8 mouse cellular contexts compared by ENCODE assay signal in the genomic region with DNA sequence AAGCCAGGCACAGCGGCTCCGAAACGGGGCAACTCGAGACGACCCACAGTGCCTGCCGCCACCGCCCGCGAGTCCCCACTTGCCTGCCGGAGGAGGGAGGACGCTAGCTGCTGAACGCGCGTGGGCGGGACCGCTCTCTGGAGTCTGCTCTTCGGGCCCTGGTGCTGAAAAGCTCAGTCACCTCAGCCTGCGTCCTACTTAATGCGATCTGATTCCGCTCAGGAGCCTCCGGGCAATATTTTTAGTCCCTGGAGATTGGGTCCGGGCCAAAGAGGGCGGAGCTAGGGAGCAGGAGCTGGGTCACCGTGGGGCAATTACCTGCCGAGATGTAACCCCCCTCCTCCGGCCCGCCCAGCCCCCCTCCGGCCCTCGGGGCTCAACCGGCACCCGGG. TPM values are rescaled to one million over a fixed set of nuclear protein-coding genes. Genes with fewer than 3 reads are reported as not detected.
A peak's percentile ranks its signal among the peaks of the same experiment; 100 is the strongest.
DNase-seq lines count a peak whose midpoint lies in the region; ATAC-seq lines count a peak whose summit lies in the region.

No protein-coding gene starts in this region.

- peaks cover 17% of the 10 kb centered on the region; the same call in 1 of the 2 replicates for H3K36me3 ChIP-seq in hindbrain, embryonic 15.5 days

- ATAC-seq in hindbrain, embryonic 15.5 days (ENCODE audit: low FRiP score, low read depth): peak; percentile 61
- peak; percentile 37 for ATAC-seq in megakaryocyte, adult 5-6 weeks (ENCODE audit: poor library complexity, severe bottlenecking)

- peak overlapping the region; percentile 71 for H3K9ac ChIP-seq in hindbrain, embryonic 15.5 days

- no peaks in the 10 kb centered on the region for H3K9me3 ChIP-seq in hindbrain, embryonic 15.5 days

- H3K4me3 ChIP-seq in hindbrain, embryonic 15.5 days: peak overlapping the region; percentile 63

- peak overlapping the region; percentile 83 for H3K27ac ChIP-seq in hindbrain, embryonic 15.5 days (replicated peaks)

- H3K4me2 ChIP-seq in hindbrain, embryonic 15.5 days: peak overlapping the region; percentile 56

- no peaks in the 10 kb centered on the region for H3K27me3 ChIP-seq in hindbrain, embryonic 15.5 days

- DNase-seq in MN1 (ENCODE audit: low spot score): peak; percentile 89
- DNase-seq in cerebellum, adult 8-10 months: peak; percentile 92
- peak; percentile 83 to 85 for DNase-seq in frontal cortex, postnatal 36 days (ENCODE audit: low spot score in 2 of 2)
- DNase-seq in left cerebral cortex, adult 8-10 months (ENCODE audit: low spot score in 2 of 2): peak; percentile 73 to 89
- DNase-seq in right cerebral cortex, adult 2 months (ENCODE audit: low spot score in 2 of 2): peak; percentile 78 to 86
- DNase-seq in urinary bladder, postnatal 25 days (ENCODE audit: low spot score): peak; percentile 64

- 1% methylated on average over 31 of the region's 31 CpGs for WGBS in hindbrain, embryonic 15.5 days

- peaks cover 14% of the 10 kb centered on the region for H3K4me1 ChIP-seq in hindbrain, embryonic 15.5 days (replicated peaks)

RNA-seq across cellular contexts. Expression of a gene that starts 0.5 kb away (rescaled TPM):
- 26.5 and 27.2 TPM in 2 replicates for polyA plus RNA-seq in hindbrain, embryonic 15.5 days (2015; fragmentation: Nextera tagmentation; extraction: Ambion mirVana)
- 100 to 1,000 TPM; 158 to 168 (median 165) TPM for total RNA-seq in left cerebral cortex, adult 8-10 months (2022)
- total RNA-seq in megakaryocyte, adult 5-6 weeks (2015): 23.3 and 25.3 TPM in 2 replicates
- 27.8 and 39.5 TPM in 2 replicates for total RNA-seq in megakaryocyte, adult 5-6 weeks (2017)

RNA-seq across cellular contexts. Expression of a gene that starts 17.1 kb away (rescaled TPM):
- polyA plus RNA-seq in hindbrain, embryonic 15.5 days (2015; fragmentation: Nextera tagmentation; extraction: Ambion mirVana): 3.7 and 5.0 TPM in 2 replicates
- 10 to 100 TPM in 1 of 4 experiments, 1 to 10 TPM in 3; 4.5 to 10.5 (median 6.9) TPM for total RNA-seq in left cerebral cortex, adult 8-10 months (2022)
- total RNA-seq in megakaryocyte, adult 5-6 weeks (2015): 260 and 265 TPM in 2 replicates
- 252 and 267 TPM in 2 replicates for total RNA-seq in megakaryocyte, adult 5-6 weeks (2017)

RNA-seq across cellular contexts. Expression of a gene that starts 27.7 kb away (rescaled TPM):
- 21.9 and 22.7 TPM in 2 replicates for polyA plus RNA-seq in hindbrain, embryonic 15.5 days (2015; fragmentation: Nextera tagmentation; extraction: Ambion mirVana)
- total RNA-seq in left cerebral cortex, adult 8-10 months (2022): 10 to 100 TPM; 50.5 to 63.4 (median 57.2) TPM
- 6.7 and 8.5 TPM in 2 replicates for total RNA-seq in megakaryocyte, adult 5-6 weeks (2015)
- total RNA-seq in megakaryocyte, adult 5-6 weeks (2017): 6.1 and 11.1 TPM in 2 replicates

RNA-seq across cellular contexts. Expression of a gene that starts 29.8 kb away (rescaled TPM):
- 56.1 and 61.2 TPM in 2 replicates for polyA plus RNA-seq in hindbrain, embryonic 15.5 days (2015; fragmentation: Nextera tagmentation; extraction: Ambion mirVana)
- 10 to 100 TPM; 40.2 to 43.7 (median 42.4) TPM for total RNA-seq in left cerebral cortex, adult 8-10 months (2022)
- 4.1 and 4.7 TPM in 2 replicates for total RNA-seq in megakaryocyte, adult 5-6 weeks (2015)
- 7.2 and 13.0 TPM in 2 replicates for total RNA-seq in megakaryocyte, adult 5-6 weeks (2017)

RNA-seq across cellular contexts. Expression of a gene that starts 34.6 kb away (rescaled TPM):
- polyA plus RNA-seq in hindbrain, embryonic 15.5 days (2015; fragmentation: Nextera tagmentation; extraction: Ambion mirVana): 5.9 and 6.4 TPM in 2 replicates
- total RNA-seq in left cerebral cortex, adult 8-10 months (2022): 10 to 100 TPM; 30.7 to 33.6 (median 33.2) TPM
- total RNA-seq in megakaryocyte, adult 5-6 weeks (2015): 28.0 and 34.1 TPM in 2 replicates
- 13.8 and 21.3 TPM in 2 replicates for total RNA-seq in megakaryocyte, adult 5-6 weeks (2017)

Comparison
In these comparisons a context has a peak if more than half of its experiments do, and no peak if none do; other contexts are left out.
1. Peak in every context shown above with its lines: DNase-seq, ATAC-seq, H3K4me3 ChIP-seq and H3K27ac ChIP-seq.
2. RNA of a gene that starts 17.1 kb away (total RNA-seq): 252 to 267 TPM in megakaryocyte, adult 5-6 weeks; 4.5 to 10.5 TPM in left cerebral cortex, adult 8-10 months; every median in the first group is over 10 times any median in the second.
3. RNA of a gene that starts 27.7 kb away (total RNA-seq): 50.5 to 63.4 TPM in left cerebral cortex, adult 8-10 months; 6.1 to 11.1 TPM in megakaryocyte, adult 5-6 weeks; every median in the first group is over 4 times any median in the second.